Mouse (Mus musculus) liver, embryonic 11.5 days (tissue): ENCODE data around the gene Zfp68. TPM values are rescaled to one million over a fixed set of nuclear protein-coding genes. Genes with fewer than 3 reads are reported as not detected.
A peak's percentile ranks its signal among the peaks of the same experiment; 100 is the strongest.
"Not testable (repeated sequence)": the region's sequence is repeated elsewhere in the genome, so short reads cannot be mapped to it uniquely, and the experiment has no call there.

Source experiments
- ATAC-seq: fragments of 200-750 bp; cut with Nextera tagmentation; replicated peaks from 2 replicates; pipeline ENCODE4 v1.8.0; 2017; ENCODE audit warnings: moderate number of reproducible peaks, mild to moderate bottlenecking, moderate TSS enrichment, moderate library complexity; ENCODE audit not compliant: low FRiP score
- DNase-seq: peaks from one replicate; pipeline ENCODE4 v3.0.0-alpha.2; 2017; ENCODE audit warnings: low spot score
- H3K27ac ChIP-seq: fragments of 300-500 bp; sonication (generic); 2 replicates; pipeline ENCODE4 v1.5.1; 2014; ENCODE audit warnings: mild to moderate bottlenecking, low read depth, low read length, control low read depth
- H3K27me3 ChIP-seq: fragments of 300-500 bp; sonication (generic); replicated peaks from 2 replicates; pipeline ENCODE4 v1.6.1; 2014; ENCODE audit warnings: low read length, mixed read lengths; ENCODE audit not compliant: control insufficient read depth, insufficient read depth
- H3K36me3 ChIP-seq: fragments of 300-500 bp; sonication (generic); 2 replicates; pipeline ENCODE4 v1.6.1; 2014; ENCODE audit warnings: mild to moderate bottlenecking, low read length, moderate library complexity, mixed read lengths; ENCODE audit not compliant: control insufficient read depth, insufficient read depth
- H3K4me1 ChIP-seq: fragments of 300-500 bp; sonication (generic); replicated peaks from 2 replicates; pipeline ENCODE4 v1.6.1; 2014; ENCODE audit warnings: low read length, mixed read lengths; ENCODE audit not compliant: control insufficient read depth, insufficient read depth
- H3K4me2 ChIP-seq: fragments of 300-500 bp; sonication (generic); 2 replicates; pipeline ENCODE4 v1.6.1; 2014; ENCODE audit warnings: mild to moderate bottlenecking, control low read depth, moderate library complexity
- H3K4me3 ChIP-seq: fragments of 300-500 bp; sonication (generic); 2 replicates; pipeline ENCODE4 v1.5.1; 2014; ENCODE audit warnings: low read depth, low read length, control low read depth
- H3K9ac ChIP-seq: fragments of 300-500 bp; sonication (generic); 2 replicates; pipeline ENCODE4 v1.6.1; 2014; ENCODE audit warnings: low read depth, low read length, control low read depth
- H3K9me3 ChIP-seq: fragments of 300-500 bp; sonication (generic); 2 replicates; pipeline ENCODE4 v1.6.1; 2016; ENCODE audit warnings: low read length, inconsistent platforms, mixed read lengths; ENCODE audit not compliant: control insufficient read depth
- WGBS: fragments of 180-500 bp; shearing (Covaris S2); extraction: QIAGEN DNeasy Blood & Tissue Kit; methylation state at CpG from one replicate; pipeline ENCODE4 v1.1.7; 2014; 5-methylcytosine and 5-hydroxymethylcytosine counted together
- polyA plus RNA-seq: library from polyadenylated mRNA; unstranded; fragments of >200 nt; fragmentation: Nextera tagmentation; extraction: Ambion mirVana; gene quantifications from 2 replicates; pipeline ENCODE4 v1.2.1, GENCODE M21; 2014

Zfp68 gene
- polyA plus RNA-seq, 1 experiment from 2014 or later = 34.5 TPM

GRCm38 (mm10) chr5:138636486-138636885 is 16.9 kb upstream of the Zfp68 start:
- Histone ChIP-seq H3K27ac (no peak overlapping the region), H3K27me3 (no peaks in the 10 kb centered on the region), H3K4me3 (no peak overlapping the region), H3K36me3 (peaks cover 11% of the 10 kb centered on the region), H3K9me3 (no peaks in the 10 kb centered on the region), H3K4me2 (no peak overlapping the region), H3K9ac (no peak overlapping the region), H3K4me1 (no peaks in the 10 kb centered on the region)
- 79% methylated on average over 2 of the region's 2 CpGs for WGBS
- DNase-seq = no peak
- no peak for ATAC-seq

- no peaks in the 10 kb centered on the region for H3K36me3 ChIP-seq
- H3K9me3 ChIP-seq = no peaks in the 10 kb centered on the region
- H3K4me3 ChIP-seq = peak overlapping the region; percentile 86
- no peak overlapping the region; the same call in 1 of the 2 replicates for H3K27ac ChIP-seq
- peak overlapping the region; percentile 76 for H3K4me2 ChIP-seq
- DNase-seq = no peak
- ATAC-seq = no peak
- no peaks in the 10 kb centered on the region for H3K27me3 ChIP-seq
- peak overlapping the region; percentile 81 for H3K9ac ChIP-seq
- H3K4me1 ChIP-seq = peaks cover 15% of the 10 kb centered on the region
- WGBS = 16% methylated on average over 3 of the region's 3 CpGs
These were observed 3.9 kb upstream of the Zfp68 start for GRCm38 (mm10) chr5:138623478-138623875.

- peak within 1 kb of the TSS; percentile 86 for H3K4me3 ChIP-seq
- H3K9me3 ChIP-seq = no peaks in the 10 kb centered on the region
- H3K27me3 ChIP-seq = no peaks in the 10 kb centered on the region
- H3K27ac ChIP-seq = peak within 1 kb of the TSS; percentile 61
- ATAC-seq (peak; percentile 94), DNase-seq (peak; percentile 86)
- H3K4me2 ChIP-seq = peak within 1 kb of the TSS; percentile 76
- WGBS = under 1% methylated on average over 30 of the region's 30 CpGs
- H3K36me3 ChIP-seq = no peaks in the 10 kb centered on the region; the same call in 1 of the 2 replicates
- peak within 1 kb of the TSS; percentile 81 for H3K9ac ChIP-seq
- H3K4me1 ChIP-seq = peaks cover 15% of the 10 kb centered on the region
These were observed 3.3 kb upstream of the Zfp68 start, which contains the start of gene A430033K04Rik for GRCm38 (mm10) chr5:138622645-138623477. A430033K04Rik (plus strand) TSS chr5:138622859.

GRCm38 (mm10) chr5:138620836-138621235 is 1.3 kb upstream of the Zfp68 start:
- peaks cover 17% of the 10 kb centered on the region for H3K36me3 ChIP-seq
- no peak overlapping the region for H3K27ac ChIP-seq
- DNase-seq (no peak), ATAC-seq (no peak)
- 89% methylated on average over 5 of the region's 5 CpGs for WGBS
- H3K4me2 ChIP-seq = no peak overlapping the region
- no peak overlapping the region for H3K9ac ChIP-seq
- H3K4me3 ChIP-seq = no peak overlapping the region
- H3K9me3 ChIP-seq = peaks cover 8% of the 10 kb centered on the region; the same call in 1 of the 2 replicates
- peaks cover 15% of the 10 kb centered on the region for H3K4me1 ChIP-seq
- no peaks in the 10 kb centered on the region for H3K27me3 ChIP-seq

GRCm38 (mm10) chr5:138618353-138618752 is 1.2 kb downstream of the Zfp68 start:
- H3K4me2 ChIP-seq = peak overlapping the region; percentile 63
- H3K4me1 ChIP-seq = 0 out of 2 replicates have a peak, but pooled peaks cover 2% of the 10 kb centered on the region
- peaks cover 8% of the 10 kb centered on the region for H3K9me3 ChIP-seq
- H3K9ac ChIP-seq = no peak overlapping the region
- peak overlapping the region; percentile 91 for H3K4me3 ChIP-seq
- H3K36me3 ChIP-seq = peaks cover 40% of the 10 kb centered on the region
- WGBS = 83% methylated on average over 1 of the region's 1 CpGs
- DNase-seq (no peak), ATAC-seq (no peak)
- no peak overlapping the region for H3K27ac ChIP-seq
- no peaks in the 10 kb centered on the region for H3K27me3 ChIP-seq

- H3K9me3 ChIP-seq = peaks cover 9% of the 10 kb centered on the region; the same call in 1 of the 2 replicates
- no peaks in the 10 kb centered on the region for H3K36me3 ChIP-seq
- no peak overlapping the region for H3K4me2 ChIP-seq
- H3K9ac ChIP-seq = no peak overlapping the region
- 93% methylated on average over 6 of the region's 6 CpGs for WGBS
- no peak overlapping the region for H3K27ac ChIP-seq
- no peaks in the 10 kb centered on the region for H3K27me3 ChIP-seq
- DNase-seq (no peak), ATAC-seq (no peak)
- H3K4me1 ChIP-seq = no peaks in the 10 kb centered on the region
- H3K4me3 ChIP-seq = no peak overlapping the region
These were observed 32.2 kb downstream of the Zfp68 start for GRCm38 (mm10) chr5:138587396-138587795.

- Histone ChIP-seq H3K4me3 (no peak overlapping the region), H3K9me3 (no peaks in the 10 kb centered on the region), H3K27ac (no peak overlapping the region), H3K36me3 (no peaks in the 10 kb centered on the region), H3K9ac (no peak overlapping the region), H3K4me1 (no peaks in the 10 kb centered on the region), H3K4me2 (no peak overlapping the region), H3K27me3 (no peaks in the 10 kb centered on the region)
- DNase-seq (no peak), ATAC-seq (no peak)
- 51% methylated on average over 4 of the region's 4 CpGs for WGBS
These were observed 47.9 kb downstream of the Zfp68 start for GRCm38 (mm10) chr5:138571623-138572022.

GRCm38 (mm10) chr5:138564612-138565011 is 54.9 kb downstream of the Zfp68 start, which contains the start of gene 1700123K08Rik:
1700123K08Rik (minus strand) TSS chr5:138564712.
- 70% methylated on average over 2 of the region's 2 CpGs for WGBS
- H3K36me3 ChIP-seq, H3K27ac ChIP-seq, ATAC-seq, H3K4me2 ChIP-seq, H3K4me3 ChIP-seq, H3K9ac ChIP-seq, H3K9me3 ChIP-seq, H3K27me3 ChIP-seq, H3K4me1 ChIP-seq, DNase-seq: not testable (repeated sequence)
